Mouse (Mus musculus) midbrain, embryonic 14.5 days (tissue): ENCODE measurements around the gene Casq1. TPM values are rescaled to one million over a fixed set of nuclear protein-coding genes. Genes with fewer than 3 reads are reported as not detected.

ENCODE experiments used
- ATAC-seq: fragments of 200-750 bp; cut with Nextera tagmentation; 2 replicates; pipeline ENCODE4 v1.8.0; 2017; ENCODE audit warnings: moderate number of reproducible peaks, moderate library complexity; ENCODE audit not compliant: low FRiP score, low TSS enrichment
- DNase-seq: peaks from one replicate; pipeline ENCODE4 v3.0.0-alpha.2; 2015
- H3K27ac ChIP-seq: fragments of 300-500 bp; sonication (generic); replicated peaks from 2 replicates; pipeline ENCODE4 v1.5.1; 2014; ENCODE audit warnings: mild to moderate bottlenecking, low read depth, low read length, moderate library complexity
- H3K27me3 ChIP-seq: fragments of 300-500 bp; sonication (generic); 2 replicates; pipeline ENCODE4 v1.6.1; 2014; ENCODE audit warnings: low read length, control low read depth, mixed read lengths; ENCODE audit not compliant: control insufficient read depth, insufficient read depth
- H3K36me3 ChIP-seq: fragments of 300-500 bp; sonication (generic); 2 replicates; pipeline ENCODE4 v1.6.1; 2014; ENCODE audit warnings: low read length, control low read depth; ENCODE audit not compliant: control insufficient read depth, insufficient read depth
- H3K4me1 ChIP-seq: fragments of 300-500 bp; sonication (generic); 2 replicates; pipeline ENCODE4 v1.6.1; 2014; ENCODE audit warnings: mild to moderate bottlenecking, antibody characterized with exemption, low read length, control low read depth; ENCODE audit not compliant: control insufficient read depth, insufficient read depth
- H3K4me2 ChIP-seq: fragments of 300-500 bp; sonication (generic); 2 replicates; pipeline ENCODE4 v1.6.1; 2014; ENCODE audit warnings: mild to moderate bottlenecking, low read length, moderate library complexity
- H3K4me3 ChIP-seq: fragments of 300-500 bp; sonication (generic); replicated peaks from 2 replicates; pipeline ENCODE4 v1.5.1; 2014; ENCODE audit warnings: low read depth, low read length
- H3K9ac ChIP-seq: fragments of 300-500 bp; sonication (generic); replicated peaks from 2 replicates; pipeline ENCODE4 v1.6.1; 2014; ENCODE audit warnings: mild to moderate bottlenecking, low read length, moderate library complexity
- H3K9me3 ChIP-seq: fragments of 300-500 bp; sonication (generic); 2 replicates; pipeline ENCODE4 v1.6.1; 2016; ENCODE audit warnings: low read length, control low read depth, mixed read lengths; ENCODE audit not compliant: control insufficient read depth
- WGBS: fragments of 180-500 bp; shearing (Covaris S2); extraction: QIAGEN DNeasy Blood & Tissue Kit; methylation state at CpG from one replicate; pipeline ENCODE4 v1.1.7; 2014; 5-methylcytosine and 5-hydroxymethylcytosine counted together
- polyA plus RNA-seq: library from polyadenylated mRNA; unstranded; fragments of >200 nt; fragmentation: Nextera tagmentation; extraction: Ambion mirVana; gene quantifications from 2 replicates; pipeline ENCODE4 v1.2.1, GENCODE M21; 2014

Casq1 gene
- polyA plus RNA-seq, 1 experiment from 2014 or later = 2.3 TPM

DNA sequence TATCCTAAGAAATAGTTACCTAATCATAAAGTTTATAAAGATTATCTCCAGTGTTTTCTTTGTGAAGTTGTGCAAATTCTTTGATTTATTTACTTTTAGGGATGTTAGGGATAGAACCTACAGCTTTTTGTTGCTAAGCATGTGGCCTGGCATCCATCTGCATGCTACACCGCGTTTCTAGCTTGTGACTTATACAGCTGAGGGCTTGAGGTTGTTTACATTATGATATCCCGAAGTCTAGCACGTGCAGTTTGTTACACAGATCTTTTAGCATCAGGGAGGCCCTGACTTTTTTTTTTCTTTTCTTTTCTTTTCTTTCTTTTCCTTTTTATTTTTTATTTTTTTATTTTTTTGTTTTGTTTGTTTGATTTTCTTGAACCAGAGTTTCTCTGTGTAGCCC is 59.7 kb downstream of the Casq1 start:
- H3K4me3 ChIP-seq = no peak overlapping the region
- no peaks in the 10 kb centered on the region for H3K9me3 ChIP-seq
- no peak for DNase-seq
- H3K27ac ChIP-seq = no peak overlapping the region
- 80% methylated on average over 4 of the region's 4 CpGs for WGBS
- H3K4me1 ChIP-seq = no peaks in the 10 kb centered on the region
- H3K4me2 ChIP-seq = no peak overlapping the region
- ATAC-seq = no peak
- H3K36me3 ChIP-seq = peaks cover 20% of the 10 kb centered on the region
- no peak overlapping the region for H3K9ac ChIP-seq
- no peaks in the 10 kb centered on the region for H3K27me3 ChIP-seq

Other genes starting within 250 kb of the Casq1 start
- 52.7 and 57.3 TPM in 2 replicates for gene Vangl2, start 191.4 kb downstream of the Casq1 start, polyA plus RNA-seq
- 3.6 and 5.5 TPM in 2 replicates for gene Nhlh1, start 162.3 kb downstream of the Casq1 start, polyA plus RNA-seq
- 96.5 and 188 TPM in 2 replicates for gene Copa, start 137.3 kb downstream of the Casq1 start, polyA plus RNA-seq
- 97.7 and 117 TPM in 2 replicates for gene Ncstn, start 137.1 kb downstream of the Casq1 start, polyA plus RNA-seq
- 122 and 156 TPM in 2 replicates for gene Pex19, start 93.1 kb downstream of the Casq1 start, polyA plus RNA-seq
- 63.5 and 79.8 TPM in 2 replicates for gene Dcaf8, start 71.8 kb downstream of the Casq1 start, polyA plus RNA-seq
- 314 and 385 TPM in 2 replicates for gene Pea15a, start 13.1 kb downstream of the Casq1 start, polyA plus RNA-seq
- gene Atp1a4, start 38.5 kb upstream of the Casq1 start, polyA plus RNA-seq = not detected in 2 replicates
- 55.6 and 61.0 TPM in 2 replicates for gene Igsf8, start 41.8 kb upstream of the Casq1 start, polyA plus RNA-seq
- gene Atp1a2, start 78.2 kb upstream of the Casq1 start, polyA plus RNA-seq = 18.2 and 19.4 TPM in 2 replicates
- 3.0 and 3.9 TPM in 2 replicates for gene Kcnj9, start 109.5 kb upstream of the Casq1 start, polyA plus RNA-seq
- gene Kcnj10, start 121.3 kb upstream of the Casq1 start, polyA plus RNA-seq = 1.5 TPM in 2 replicates
- gene Pigm, start 156.7 kb upstream of the Casq1 start, polyA plus RNA-seq = 5.2 and 6.4 TPM in 2 replicates